Mouse (Mus musculus): Measurements from ENCODE around the gene Gdpd5.

Gene Gdpd5

DNA sequence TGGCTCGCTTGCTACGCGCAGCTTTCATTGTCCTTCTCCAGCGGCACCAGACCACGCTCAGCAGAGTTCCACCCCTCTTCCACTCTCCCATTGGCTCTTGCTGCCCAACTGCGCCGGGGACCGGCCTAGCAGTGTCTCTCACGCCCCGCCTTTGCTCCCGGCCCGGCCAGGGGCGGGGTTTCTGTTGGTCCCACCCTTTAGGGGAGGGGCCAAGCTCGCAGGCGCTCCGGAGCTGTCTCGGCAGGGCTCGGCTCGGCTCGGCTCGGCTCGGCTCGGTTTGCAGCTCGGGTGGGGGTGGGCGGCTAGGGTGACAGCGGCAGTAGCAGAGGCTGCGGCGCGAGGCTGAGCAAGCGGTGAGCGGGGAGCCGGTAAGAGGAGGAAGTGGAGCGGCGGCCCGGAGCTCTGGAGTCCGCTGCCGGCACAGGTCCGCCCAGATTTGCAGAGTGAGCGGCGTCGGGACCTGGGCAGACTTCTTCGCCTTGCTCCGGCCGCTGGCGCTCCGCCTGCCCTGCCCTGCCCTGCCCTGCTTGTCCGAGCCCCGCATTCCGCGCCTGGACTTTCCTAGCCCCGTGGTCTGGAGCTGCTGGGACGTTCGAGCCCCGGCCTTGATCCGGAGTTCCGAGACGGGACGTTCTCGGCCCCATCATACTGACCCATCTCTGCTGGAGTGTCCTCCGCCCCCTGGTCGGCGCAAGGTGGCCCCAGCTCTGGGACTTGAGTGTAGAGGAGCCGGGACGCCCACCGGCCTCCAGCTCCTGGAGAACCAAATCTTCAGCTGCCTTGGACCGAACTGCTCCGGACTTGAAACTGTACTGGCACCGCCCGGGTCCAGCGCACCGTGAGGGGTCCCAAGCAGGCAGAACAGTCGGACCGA is at the start of gene Gdpd5:
Gene Gdpd5, plus strand, starts transcription at position 201 of the 874 bp plus-strand sequence.
- DNase-seq (ENCODE audit: extremely low spot score, low read depth, low spot score), result peak; percentile 90

DNA sequence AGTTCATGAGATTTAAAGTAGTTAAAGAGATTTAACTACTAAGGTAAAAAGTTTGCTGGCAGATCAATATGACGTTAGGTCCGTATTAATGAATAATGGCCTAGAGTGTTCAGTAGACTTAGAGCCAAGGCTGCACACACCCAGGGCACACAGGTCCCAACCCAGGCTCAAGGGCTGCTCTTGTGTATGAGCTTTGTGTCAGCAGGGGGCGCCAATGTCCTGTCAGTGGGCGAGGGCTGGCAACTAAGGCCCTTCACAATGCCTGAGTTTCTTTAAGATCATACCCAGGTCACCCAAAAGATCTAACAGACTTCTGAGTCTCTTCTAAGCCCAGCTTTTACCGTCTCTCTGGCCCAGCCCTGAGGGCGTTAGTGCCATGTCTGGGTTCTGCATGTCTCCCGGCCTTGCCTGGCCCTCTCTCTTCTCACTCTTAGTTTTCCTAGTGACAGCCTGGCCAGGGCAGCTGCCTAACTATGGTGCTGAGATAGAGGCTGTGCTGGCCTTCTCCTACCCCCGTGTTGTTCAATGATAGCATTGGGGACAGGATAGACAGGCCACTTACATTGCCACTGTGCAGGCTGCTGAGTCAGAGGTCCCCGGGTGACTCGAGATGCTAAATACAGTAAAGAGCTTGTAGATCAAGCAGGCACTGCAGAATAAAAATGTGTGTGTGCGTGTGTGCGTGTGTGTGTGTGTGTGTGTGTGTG is 48.3 kb upstream of the Gdpd5 start:
- DNase-seq (ENCODE audit: extremely low spot score, low read depth, low spot score), result no peak

DNA sequence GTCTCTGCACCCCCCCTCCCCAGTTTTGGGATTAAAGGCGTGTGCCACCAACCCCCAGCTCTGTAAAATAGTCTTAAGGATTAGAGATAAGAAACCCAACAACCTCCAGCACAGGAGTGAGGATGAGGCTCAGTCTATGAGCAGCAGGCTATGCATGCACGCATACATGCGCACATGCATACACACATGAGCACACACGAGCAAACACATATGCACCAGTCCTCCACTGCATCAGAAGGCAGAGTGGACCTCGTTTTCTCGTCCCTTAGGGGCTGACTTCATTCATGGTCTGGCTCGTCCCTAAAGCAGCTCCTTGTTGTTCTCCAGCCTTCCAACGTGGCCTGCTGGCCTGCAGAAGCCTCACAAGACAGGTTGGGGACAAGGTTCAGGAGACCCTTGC is 40.5 kb upstream of the Gdpd5 start:
- DNase-seq (ENCODE audit: extremely low spot score, low read depth, low spot score), result no peak

DNA sequence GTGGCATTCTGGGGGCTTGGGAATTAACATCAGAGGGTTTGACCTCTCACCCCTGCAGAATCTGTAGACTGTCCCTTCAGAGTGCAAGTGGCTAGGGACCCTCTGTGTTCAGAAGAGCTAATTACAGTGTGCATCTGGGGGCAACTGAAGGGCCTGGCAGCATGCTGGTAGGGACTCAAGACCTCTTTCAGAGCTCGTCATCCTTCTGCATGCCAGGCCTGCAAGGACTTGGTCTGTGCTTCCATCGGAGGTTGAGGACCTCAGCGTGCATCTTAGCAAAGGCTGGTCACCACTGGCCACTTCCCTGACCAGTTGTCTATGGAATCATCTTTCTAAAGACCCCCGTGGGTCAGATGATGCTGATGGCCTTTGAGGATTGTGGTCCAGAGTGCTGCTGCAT is 37.6 kb upstream of the Gdpd5 start:
- no peak for DNase-seq (ENCODE audit: extremely low spot score, low read depth, low spot score)

DNA sequence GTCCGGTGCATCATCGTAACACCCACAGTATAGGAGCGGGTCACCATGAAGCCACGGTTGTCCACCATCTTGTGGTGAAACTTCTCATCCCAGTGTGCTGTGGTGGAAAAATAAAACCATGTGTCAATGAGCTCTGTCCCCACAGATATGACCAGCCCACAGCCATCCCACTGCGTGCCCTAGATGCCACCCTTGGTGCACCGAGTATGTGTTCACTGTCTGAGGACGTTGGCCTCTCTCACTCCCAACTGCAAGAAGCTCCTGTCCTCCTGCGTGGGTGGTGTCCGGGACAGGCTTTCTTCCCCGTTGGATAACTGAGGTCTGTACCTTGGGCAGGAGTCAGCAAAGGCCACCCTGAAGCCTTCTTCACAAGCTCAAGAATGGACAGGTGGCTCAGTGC is 33.9 kb upstream of the Gdpd5 start:
- no peak for DNase-seq (ENCODE audit: extremely low spot score, low read depth, low spot score)

DNA sequence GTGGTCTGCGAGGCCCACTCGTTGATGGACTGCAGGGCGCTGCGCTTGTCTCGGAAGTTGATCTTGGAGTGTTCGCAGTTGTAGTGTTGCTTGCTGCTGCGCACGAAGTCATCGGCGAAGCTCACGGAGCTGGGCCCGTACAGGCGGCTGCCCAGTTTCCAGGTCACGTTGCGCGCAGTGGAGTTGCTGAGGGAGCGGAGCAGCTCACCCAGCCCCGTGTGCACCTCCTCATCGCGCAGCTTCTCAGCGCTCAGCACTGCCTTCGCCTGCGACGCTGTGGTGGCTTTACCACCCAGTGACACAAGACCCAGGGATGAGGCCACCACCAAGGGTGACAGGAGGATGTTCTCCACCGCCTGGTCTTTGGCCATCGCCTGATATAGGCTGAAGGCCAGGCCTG is 32.3 kb upstream of the Gdpd5 start:
- no peak for DNase-seq (ENCODE audit: extremely low spot score, low read depth, low spot score)

DNA sequence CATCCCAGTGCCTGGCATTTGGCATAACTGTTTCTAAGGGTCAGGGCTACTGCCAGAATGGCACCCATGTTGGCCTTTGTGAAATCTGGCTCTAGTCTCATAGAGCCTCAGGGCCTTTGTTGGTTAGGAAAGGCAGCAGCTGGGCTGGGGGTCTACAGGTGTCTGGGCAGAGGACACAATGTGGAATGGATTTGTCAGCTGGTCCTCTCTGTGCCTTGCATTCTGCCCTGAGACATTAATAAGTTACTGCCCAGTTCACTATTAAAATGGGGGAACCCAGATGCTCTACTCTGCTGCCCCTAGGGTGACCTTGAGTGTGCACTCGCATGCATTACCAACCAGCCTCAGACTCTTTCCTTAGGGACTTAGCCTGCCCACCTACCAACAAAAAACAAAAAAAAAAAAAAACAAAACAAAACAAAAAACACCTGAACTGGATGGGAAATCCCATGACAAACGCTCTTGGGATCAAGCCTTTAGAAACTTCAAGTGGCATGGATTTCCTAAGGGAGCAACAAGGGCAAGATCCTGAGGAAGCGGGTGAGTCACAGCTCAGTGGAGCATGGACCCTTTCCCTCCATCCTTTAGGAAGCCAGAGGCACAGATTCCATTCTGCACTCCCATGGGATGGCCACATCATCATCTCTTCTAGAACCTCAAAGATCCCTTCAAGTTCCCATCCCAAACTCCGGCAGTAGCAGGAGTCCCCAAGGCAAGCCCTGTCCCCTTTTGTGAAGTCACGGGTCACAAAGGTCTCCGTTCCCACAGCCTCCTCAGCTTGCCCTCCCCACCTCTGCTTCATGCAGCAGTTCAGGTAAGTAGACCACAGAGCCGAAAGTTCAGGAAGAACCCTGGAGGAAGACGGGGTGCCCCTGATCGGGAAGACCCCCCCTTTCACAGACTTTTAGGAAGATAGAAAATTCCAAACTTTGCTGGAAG is 31.2 kb upstream of the Gdpd5 start:
- DNase-seq (ENCODE audit: extremely low spot score, low read depth, low spot score), result no peak

DNA sequence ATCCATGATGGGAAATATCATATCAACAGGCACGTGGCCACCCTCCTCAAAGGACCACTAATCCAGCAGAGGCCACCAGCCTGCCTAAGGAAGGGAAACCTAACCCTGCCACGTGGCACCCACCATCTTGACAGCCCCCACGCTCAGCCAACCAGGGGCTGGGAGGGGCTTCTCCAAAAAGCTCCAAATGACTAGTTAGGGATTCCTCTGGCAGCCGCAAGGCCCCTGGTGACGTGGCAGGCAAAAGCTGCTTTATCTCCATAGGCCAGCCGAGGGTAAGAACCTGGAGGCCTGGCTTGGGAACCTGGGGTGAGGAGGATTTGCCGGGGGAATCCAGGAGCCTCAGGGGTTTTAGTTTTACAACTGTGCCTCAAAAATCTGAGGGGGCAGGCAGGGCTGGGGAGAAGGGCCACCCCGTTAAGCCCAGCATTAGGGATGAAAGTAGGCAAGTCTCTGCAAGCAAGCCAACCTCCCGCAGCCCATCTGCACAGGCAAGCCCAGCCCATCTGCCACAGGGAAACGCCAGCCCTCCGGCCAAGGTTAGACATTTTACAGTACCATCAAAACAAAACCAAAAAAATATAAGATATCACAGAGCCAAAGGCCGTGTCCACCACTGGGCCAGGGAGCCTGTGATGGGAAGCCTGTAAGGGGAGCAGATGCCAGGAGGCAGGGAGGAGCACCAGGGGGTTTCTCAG is 30.0 kb upstream of the Gdpd5 start:
- no peak for DNase-seq (ENCODE audit: extremely low spot score, low read depth, low spot score)

DNA sequence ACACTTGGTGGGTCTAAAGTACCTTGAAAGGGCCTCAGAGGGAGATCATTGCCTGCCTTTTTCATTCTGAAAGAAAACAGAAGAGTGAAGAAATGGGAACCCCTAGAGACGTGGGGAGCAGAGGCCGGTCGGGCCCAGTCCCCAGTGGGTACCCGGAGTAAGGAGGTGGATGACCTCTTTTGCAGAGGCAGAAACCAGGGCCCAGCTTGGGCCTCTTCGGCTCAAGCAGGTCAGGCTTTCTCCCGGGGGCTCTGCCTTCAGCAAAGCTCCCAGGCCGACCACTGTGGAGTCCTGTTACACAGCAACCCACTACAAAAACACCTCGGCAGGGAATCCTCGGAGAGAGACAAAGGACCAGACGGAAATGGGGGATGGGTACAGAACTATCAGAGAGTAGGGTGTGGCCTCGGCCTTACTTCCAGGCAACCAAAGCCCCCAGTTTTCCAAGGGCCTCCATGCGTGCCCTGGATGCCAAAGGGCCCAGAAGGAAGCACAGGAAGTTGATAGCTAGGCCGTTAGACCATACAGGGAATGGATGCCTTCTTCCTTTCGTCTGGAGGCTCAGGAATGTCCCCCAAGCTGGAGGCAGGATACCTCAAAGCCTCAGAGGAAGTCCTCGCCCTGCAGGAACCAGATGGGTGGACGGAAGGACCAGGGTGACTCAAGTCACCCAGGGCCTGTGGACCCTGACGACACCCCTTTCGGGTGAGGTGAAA is 29.3 kb upstream of the Gdpd5 start:
- DNase-seq (ENCODE audit: extremely low spot score, low read depth, low spot score), result no peak

DNA sequence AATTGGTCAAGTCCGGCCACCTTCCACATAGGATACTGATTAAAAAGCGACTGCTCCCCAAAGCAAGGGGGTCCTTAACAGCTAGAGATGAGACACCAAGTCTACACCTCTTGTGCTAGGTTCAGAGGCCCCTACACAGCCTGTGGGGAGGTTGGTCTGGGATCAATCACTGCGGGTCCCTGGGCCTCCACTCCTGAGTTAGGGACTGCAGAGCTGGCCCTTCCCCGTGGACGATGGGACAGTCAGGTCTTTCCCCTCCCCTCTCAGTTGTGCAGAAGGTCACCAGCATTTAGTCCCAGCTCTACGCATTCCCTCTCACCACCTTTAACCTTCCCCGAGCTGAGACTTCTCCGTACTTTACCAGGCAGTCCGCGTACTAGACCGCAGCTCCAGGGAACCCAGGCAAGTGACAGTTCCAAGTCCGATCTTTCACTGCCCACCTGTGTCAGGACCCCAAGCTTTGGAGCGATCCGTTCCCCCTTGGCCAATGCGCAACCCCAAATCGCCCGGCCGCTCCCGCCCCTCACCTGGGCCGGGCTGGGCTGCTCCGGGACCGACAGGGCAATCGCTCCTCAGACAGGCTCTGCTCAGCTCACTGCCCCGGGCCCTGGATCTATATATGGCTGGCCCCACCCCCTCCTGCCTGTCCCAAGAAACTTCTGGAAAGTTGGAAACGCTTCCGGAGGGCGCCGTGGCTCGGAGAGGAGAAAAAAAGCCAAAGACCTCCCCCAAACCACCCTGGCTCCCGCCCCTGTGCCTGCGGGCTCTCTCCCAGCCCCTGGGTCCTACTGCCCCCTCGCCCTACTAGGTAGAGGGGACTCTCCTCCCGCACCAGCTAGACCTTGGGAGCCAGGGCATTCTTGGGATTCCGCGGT is 28.5 kb upstream of the Gdpd5 start, which contains the start of gene Serpinh1:
Gene Serpinh1, minus strand, starts transcription at position 714 of the 875 bp plus-strand sequence.
- no peak for DNase-seq (ENCODE audit: extremely low spot score, low read depth, low spot score)

DNA sequence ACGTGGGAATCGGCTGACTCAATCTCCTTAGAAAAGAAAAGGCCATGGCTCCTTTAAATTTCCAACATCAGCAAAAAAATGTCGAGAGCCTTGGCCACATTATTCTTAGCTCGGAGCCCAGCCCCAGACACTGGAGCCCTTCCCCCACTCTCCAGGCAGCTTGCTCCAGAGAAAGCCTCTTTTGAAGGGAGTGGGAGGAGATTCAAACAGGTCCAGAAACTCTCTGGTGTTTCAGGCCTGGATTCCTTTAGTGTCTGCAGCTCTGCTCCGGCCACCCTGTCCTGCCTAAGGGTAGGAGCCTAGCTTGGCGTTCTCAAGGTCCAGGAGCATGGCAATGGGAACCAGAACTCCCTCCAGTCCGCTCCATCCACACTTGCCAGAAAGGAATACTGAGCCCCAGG is 25.5 kb upstream of the Gdpd5 start:
- no peak for DNase-seq (ENCODE audit: extremely low spot score, low read depth, low spot score)

DNA sequence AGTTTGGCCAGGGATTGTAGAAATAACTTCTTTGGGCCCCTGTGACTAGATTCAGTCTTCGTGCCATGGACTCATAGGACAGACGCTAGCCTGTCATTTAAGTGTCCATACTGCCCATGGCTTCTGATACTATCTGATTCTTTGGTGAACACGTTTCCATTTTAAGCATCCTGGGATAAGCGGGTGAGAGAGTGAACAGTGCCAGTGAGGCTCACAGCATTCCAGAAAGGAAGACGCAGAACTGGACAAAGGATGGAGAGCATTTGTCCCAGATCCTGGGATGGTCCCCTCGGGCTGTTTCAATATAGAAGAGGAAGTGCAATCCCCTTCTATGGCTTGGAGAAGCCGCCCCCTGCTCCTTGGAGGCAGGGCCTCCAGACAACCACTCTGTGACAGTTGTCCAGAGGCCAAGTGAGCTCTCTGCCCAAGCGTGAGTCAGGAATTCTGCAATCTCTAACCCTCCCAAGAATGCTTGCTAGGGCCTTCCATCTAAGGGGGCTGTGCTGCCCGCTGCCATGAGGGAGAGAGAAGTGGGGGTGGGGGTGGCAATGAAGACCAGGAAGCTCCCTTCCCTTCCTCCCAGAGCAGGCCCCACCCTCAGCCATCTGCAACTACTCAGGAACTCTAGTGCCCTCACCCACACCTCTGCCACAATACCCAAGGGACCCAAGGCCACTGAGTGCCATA is 24.8 kb upstream of the Gdpd5 start:
- no peak for DNase-seq (ENCODE audit: extremely low spot score, low read depth, low spot score)

DNA sequence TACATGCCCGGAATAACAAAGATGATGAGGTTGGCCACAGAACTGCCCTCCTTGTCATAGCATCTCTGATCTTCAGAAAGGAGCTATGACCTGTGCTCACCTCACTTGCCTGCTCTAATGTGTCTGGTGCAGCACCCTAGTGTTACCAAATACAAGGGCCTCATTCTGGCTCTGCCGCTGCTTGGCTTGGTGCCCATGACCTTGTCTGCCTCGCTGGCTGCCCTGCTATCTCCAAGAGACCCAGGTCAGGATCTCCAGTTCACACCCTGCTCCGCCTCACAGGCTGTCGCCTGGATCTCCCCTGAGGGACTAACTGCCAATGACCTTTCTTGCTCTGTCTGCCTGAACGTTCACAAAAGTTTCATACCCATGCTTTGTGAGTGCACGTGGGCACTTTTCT is 24.0 kb upstream of the Gdpd5 start:
- DNase-seq (ENCODE audit: extremely low spot score, low read depth, low spot score), result no peak

DNA sequence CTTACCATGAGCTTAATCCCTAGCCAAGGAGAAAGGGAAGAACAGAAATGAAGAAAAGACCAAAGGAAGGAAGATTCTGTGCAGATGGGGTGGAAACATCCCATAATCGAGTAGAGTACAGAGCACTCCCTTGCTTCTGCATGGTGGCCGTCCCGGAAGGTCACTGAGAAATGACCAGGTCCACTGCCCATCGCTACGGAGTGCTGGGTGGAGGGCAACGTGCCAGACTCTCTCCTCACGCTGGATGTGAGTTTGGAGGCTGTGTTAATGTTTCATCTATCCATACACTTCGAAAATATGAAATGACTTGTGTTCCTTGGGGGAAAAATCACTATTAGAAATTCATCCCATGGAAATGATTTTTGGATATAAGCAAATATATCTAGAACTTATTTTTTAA is 22.8 kb upstream of the Gdpd5 start:
- DNase-seq (ENCODE audit: extremely low spot score, low read depth, low spot score), result no peak

DNA sequence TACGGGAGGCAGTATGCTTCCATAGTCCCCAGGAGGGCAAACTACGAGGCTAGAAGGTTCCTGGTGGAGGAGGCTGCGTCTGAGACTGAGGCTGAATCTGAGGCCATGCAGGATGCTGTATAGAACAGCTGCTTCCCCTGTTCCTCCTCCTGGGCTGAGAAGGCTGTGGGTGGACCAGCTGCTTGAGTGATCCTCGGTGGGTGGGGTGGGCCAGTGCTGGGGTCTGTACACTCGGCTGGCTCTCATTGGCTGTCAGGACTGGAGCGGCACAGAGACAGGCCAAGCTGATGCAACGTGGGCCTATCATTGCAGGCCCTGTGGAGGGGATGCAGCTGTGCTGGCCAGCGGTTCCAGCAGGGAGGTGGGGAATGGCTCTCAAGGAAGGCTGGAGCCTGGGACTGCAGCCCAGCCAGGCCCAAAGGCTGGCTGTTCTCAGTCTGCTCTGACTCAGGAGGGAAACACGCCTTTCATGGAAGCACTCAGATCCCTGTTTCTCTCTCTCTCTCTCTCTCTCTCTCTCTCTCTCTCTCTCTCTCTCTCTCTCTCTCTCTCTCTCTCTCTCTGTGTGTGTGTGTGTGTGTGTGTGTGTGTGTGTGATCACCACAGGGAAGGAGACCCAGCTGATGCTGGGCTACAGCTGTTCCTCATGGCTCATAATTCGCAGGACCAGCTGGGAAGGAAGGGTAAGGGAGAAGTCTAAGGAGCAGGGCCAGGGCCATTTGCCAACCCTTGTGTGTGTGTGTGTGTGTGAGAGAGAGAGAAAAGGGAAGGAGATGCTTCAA is 21.0 kb upstream of the Gdpd5 start:
- DNase-seq (ENCODE audit: extremely low spot score, low read depth, low spot score), result no peak

DNA sequence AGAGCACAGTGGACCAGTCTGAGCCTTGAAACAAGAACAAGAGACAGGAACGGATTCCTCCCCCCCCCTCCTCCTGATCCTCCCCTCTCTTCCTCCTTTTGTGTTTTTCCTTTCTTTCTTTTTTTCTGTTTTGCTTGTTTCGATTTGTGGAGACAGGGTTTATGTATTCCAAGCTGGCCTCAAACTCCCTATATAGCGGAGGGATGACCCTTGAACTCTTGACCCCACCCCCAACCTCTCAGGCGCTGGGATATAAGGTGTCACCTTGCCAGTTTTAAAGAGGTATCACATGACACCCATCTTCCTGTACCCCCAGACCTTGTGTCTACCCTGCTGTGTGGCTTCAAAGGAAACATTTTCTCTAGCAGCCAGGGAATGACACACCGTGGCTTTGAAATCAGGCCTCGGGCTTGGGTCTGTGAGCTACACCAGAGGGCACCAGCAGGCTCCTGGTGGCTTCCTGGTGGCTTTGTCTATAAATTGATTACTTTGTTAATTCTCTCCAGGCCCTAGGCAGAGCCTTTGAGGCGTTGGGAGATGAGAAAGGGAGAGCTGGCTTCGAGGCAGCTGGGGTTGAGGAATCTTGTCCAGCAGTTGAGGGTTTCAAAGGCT is 20.3 kb upstream of the Gdpd5 start:
- DNase-seq (ENCODE audit: extremely low spot score, low read depth, low spot score), result no peak

DNA sequence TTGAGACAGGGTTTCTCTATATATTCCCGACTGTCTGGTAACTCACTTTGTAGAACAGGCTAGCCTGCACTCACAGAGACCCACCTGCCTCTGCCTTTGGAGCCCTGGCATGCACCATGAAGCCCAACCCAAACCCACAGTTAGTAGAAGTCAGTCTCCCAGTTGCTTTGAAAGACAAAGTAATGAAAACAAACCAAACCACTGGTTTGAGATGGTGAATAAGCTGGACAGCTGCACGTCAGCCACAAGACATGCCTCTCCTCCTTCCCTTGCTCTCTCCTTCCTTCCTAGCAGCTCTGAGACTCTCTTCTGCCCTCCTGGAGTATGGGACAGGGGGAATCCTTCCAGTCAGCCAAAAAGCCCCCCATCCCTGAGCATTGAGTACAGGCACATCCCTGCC is 19.1 kb upstream of the Gdpd5 start:
- DNase-seq (ENCODE audit: extremely low spot score, low read depth, low spot score), result no peak

All from hindlimb bud, embryonic 11.5 days (tissue).